Mouse (Mus musculus) MEL (cell line): ENCODE data around the gene Nsg1. TPM values are rescaled to one million over a fixed set of nuclear protein-coding genes. Genes with fewer than 3 reads are reported as not detected.

Source experiments
- DNase-seq: peaks from one replicate; pipeline ENCODE4 v3.0.0; 2011; ENCODE audit warnings: low read depth, low spot score
- H3K27ac ChIP-seq: 2 replicates; pipeline ENCODE4 v1.5.1; 2012; ENCODE audit warnings: low read depth, mild to moderate bottlenecking, control low read depth, low read length, moderate library complexity; ENCODE audit not compliant: control insufficient read depth
- H3K27me3 ChIP-seq, 2 experiments: fragments of 150-350 bp in 1 of 2; sonication (generic) in 1 of 2; 2 replicates each; pipeline ENCODE4 v1.6.1; 2012; ENCODE audit warnings: low read length in 2 of 2, mild to moderate bottlenecking in 2 of 2, improper control_type of control experiment in 1 of 2, moderate library complexity in 1 of 2; ENCODE audit not compliant: insufficient read depth in 2 of 2, control insufficient read depth in 1 of 2
- H3K36me3 ChIP-seq, 2 experiments: 2 replicates each; pipeline ENCODE4 v1.6.1; 2012 to 2014; ENCODE audit warnings: low read length in 2 of 2, improper control_type of control experiment in 1 of 2, inconsistent platforms in 1 of 2, mild to moderate bottlenecking in 1 of 2; ENCODE audit not compliant: insufficient read depth in 2 of 2, control insufficient read depth in 1 of 2
- H3K4me1 ChIP-seq, 2 experiments: fragments of 150-350 bp in 1 of 2; sonication (generic) in 1 of 2; 2 replicates each; pipeline ENCODE4 v1.6.1; 2012; ENCODE audit warnings: low read length in 2 of 2, improper control_type of control experiment in 1 of 2, mild to moderate bottlenecking in 1 of 2; ENCODE audit not compliant: insufficient read depth in 2 of 2, control insufficient read depth in 1 of 2
- H3K4me3 ChIP-seq, 2 experiments: fragments of 150-350 bp in 1 of 2; sonication (generic) in 1 of 2; 2 replicates each; pipeline ENCODE4 v1.5.1; 2012; ENCODE audit warnings: low read depth in 2 of 2, low read length in 2 of 2, mild to moderate bottlenecking in 2 of 2, moderate library complexity in 2 of 2, control low read depth in 1 of 2, improper control_type of control experiment in 1 of 2; ENCODE audit not compliant: control insufficient read depth in 1 of 2, insufficient read depth in 1 of 2
- H3K79me2 ChIP-seq: 2 replicates; pipeline ENCODE4 v1.6.1; 2012; ENCODE audit warnings: mild to moderate bottlenecking, low read length, moderate library complexity; ENCODE audit not compliant: control insufficient read depth, poor library complexity, insufficient read depth
- H3K9ac ChIP-seq: 2 replicates; pipeline ENCODE4 v1.6.1; 2012; ENCODE audit warnings: low read depth, mild to moderate bottlenecking, control low read depth, low read length, moderate library complexity; ENCODE audit not compliant: control insufficient read depth, poor library complexity, severe bottlenecking
- H3K9me3 ChIP-seq: fragments of 150-350 bp; sonication (generic); replicated peaks from 2 replicates; pipeline ENCODE4 v1.6.1; 2012; ENCODE audit warnings: mild to moderate bottlenecking, low read length, improper control_type of control experiment, moderate library complexity; ENCODE audit not compliant: insufficient read depth
- BHLHE40 ChIP-seq: IDR thresholded peaks from 2 replicates; pipeline ENCODE4 v1.6.1; 2012; ENCODE audit warnings: low read depth, mild to moderate bottlenecking, inconsistent platforms, low read length, improper control_type of control experiment, borderline replicate concordance
- CHD2 ChIP-seq: IDR thresholded peaks from 2 replicates; pipeline ENCODE4 v1.6.1; 2011; ENCODE audit warnings: low read length, improper control_type of control experiment
- CTCF ChIP-seq, 3 experiments: IDR thresholded peaks in 2 of 3; conservative IDR thresholded peaks in 1 of 3; 2 replicates each; pipeline ENCODE4 v1.5.1; 2011 to 2012; ENCODE audit warnings: low read length in 3 of 3, low read depth in 2 of 3, mild to moderate bottlenecking in 2 of 3, improper control_type of control experiment in 1 of 3, inconsistent platforms in 1 of 3, mixed read lengths in 1 of 3, moderate library complexity in 1 of 3; ENCODE audit not compliant: control insufficient read depth in 1 of 3, insufficient read depth in 1 of 3, poor library complexity in 1 of 3, severe bottlenecking in 1 of 3
- EP300 ChIP-seq, 2 experiments: IDR thresholded peaks; 2 replicates each; pipeline ENCODE4 v1.6.1; 2011; ENCODE audit warnings: improper control_type of control experiment in 2 of 2, low read length in 2 of 2, low read depth in 1 of 2, mild to moderate bottlenecking in 1 of 2
- GATA1 ChIP-seq: IDR thresholded peaks from 2 replicates; pipeline ENCODE4 v1.6.1; 2011; ENCODE audit warnings: low read depth, low read length, improper control_type of control experiment
- MAX ChIP-seq: IDR thresholded peaks from 2 replicates; pipeline ENCODE4 v1.6.1; 2011; ENCODE audit warnings: low read length, improper control_type of control experiment
- MAZ ChIP-seq: IDR thresholded peaks from 2 replicates; pipeline ENCODE4 v1.6.1; 2012; ENCODE audit warnings: low read depth, mild to moderate bottlenecking, inconsistent platforms, low read length, improper control_type of control experiment
- MXI1 ChIP-seq: IDR thresholded peaks from 2 replicates; pipeline ENCODE4 v1.6.1; 2011; ENCODE audit warnings: mild to moderate bottlenecking, low read depth, low read length, improper control_type of control experiment
- MYC ChIP-seq: IDR thresholded peaks from 2 replicates; pipeline ENCODE4 v1.6.1; 2011; ENCODE audit warnings: low read depth, mild to moderate bottlenecking, low read length, improper control_type of control experiment, moderate library complexity
- NRF1 ChIP-seq: IDR thresholded peaks from 2 replicates; pipeline ENCODE4 v1.6.1; 2014; ENCODE audit warnings: low read depth, mild to moderate bottlenecking, inconsistent platforms, low read length, improper control_type of control experiment, moderate library complexity; ENCODE audit not compliant: poor library complexity, insufficient read depth, severe bottlenecking
- POLR2AphosphoS5 ChIP-seq: IDR thresholded peaks from 2 replicates; pipeline ENCODE4 v1.6.1; 2012; ENCODE audit warnings: low read depth, borderline replicate concordance, mild to moderate bottlenecking, inconsistent platforms, low read length, moderate library complexity, mixed read lengths
- RCOR1 ChIP-seq: IDR thresholded peaks from 2 replicates; pipeline ENCODE4 v1.6.1; 2012; ENCODE audit warnings: low read depth, mild to moderate bottlenecking, inconsistent platforms, low read length, improper control_type of control experiment
- SIN3A ChIP-seq: IDR thresholded peaks from 2 replicates; pipeline ENCODE4 v1.6.1; 2012; ENCODE audit warnings: low read length, improper control_type of control experiment, inconsistent platforms
- TAL1 ChIP-seq: IDR thresholded peaks from 2 replicates; pipeline ENCODE4 v1.6.1; 2012; ENCODE audit warnings: mild to moderate bottlenecking, inconsistent platforms, low read length, moderate library complexity, mixed read lengths
- TBP ChIP-seq: IDR thresholded peaks from 2 replicates; pipeline ENCODE4 v1.8.0; 2011; ENCODE audit warnings: low read depth, low read length, improper control_type of control experiment
- UBTF ChIP-seq: IDR thresholded peaks from 2 replicates; pipeline ENCODE4 v1.6.1; 2012; ENCODE audit warnings: low read depth, mild to moderate bottlenecking, inconsistent platforms, low read length, improper control_type of control experiment, moderate library complexity, borderline replicate concordance; ENCODE audit not compliant: insufficient read depth
- USF1 ChIP-seq: IDR thresholded peaks from 2 replicates; pipeline ENCODE4 v1.6.1; 2014; ENCODE audit warnings: low read depth, mild to moderate bottlenecking, inconsistent platforms, low read length, improper control_type of control experiment, moderate library complexity
- USF2 ChIP-seq, 2 experiments: IDR thresholded peaks; 2 replicates each; pipeline ENCODE4 v1.6.1; 2011 to 2012; ENCODE audit warnings: improper control_type of control experiment in 2 of 2, low read length in 2 of 2, borderline replicate concordance in 1 of 2, inconsistent platforms in 1 of 2, low read depth in 1 of 2, mild to moderate bottlenecking in 1 of 2; ENCODE audit not compliant: insufficient read depth in 1 of 2
- ZKSCAN1 ChIP-seq: IDR thresholded peaks from 2 replicates; pipeline ENCODE4 v1.6.1; 2012; ENCODE audit warnings: low read depth, mild to moderate bottlenecking, inconsistent platforms, low read length, improper control_type of control experiment, moderate library complexity
- polyA plus RNA-seq, 2 experiments: library from polyadenylated mRNA; stranded (reverse) in 1 of 2; unstranded in 1 of 2; fragments of >175 nt in 1 of 2; fragments of >200 nt in 1 of 2; gene quantifications; 2 replicates each; pipeline versions ENCODE4 v1.2.1 to v1.2.4; 2012; ENCODE audit warnings: low replicate concordance in 2 of 2, low read depth in 1 of 2; ENCODE audit not compliant: insufficient read length in 2 of 2, insufficient read depth in 1 of 2, missing spikeins in 1 of 2
- total RNA-seq: library from RNA; depleted of rRNA; stranded (reverse); fragments of 300-350 nt; gene quantifications from 2 replicates; pipeline ENCODE4 v1.2.3, GENCODE M21; 2012

Gene Nsg1
- total and polyA plus RNA-seq, 3 experiments: 0.12 to 0.18 TPM; not detected in 1

GRCm38 (mm10) chr5:38208985-38209384 lies 49.3 kb upstream of the Nsg1 start:
- TF ChIP-seq EP300 (IDR thresholded peaks at IDR 0.05; ENCODE audit: low read depth in 1 of 2, low read length in 2 of 2): peak in 1 of 2 experiments; percentile 41; a peak in 1 of 4 replicates
- TF ChIP-seq CHD2: no peak
- TF ChIP-seq MAX: peak; percentile 22; the same call in 1 of the 2 replicates
- TF ChIP-seq TAL1: peak; percentile 40; the same call in 1 of the 2 replicates
- peak; percentile 72 for DNase-seq
- H3K36me3 ChIP-seq: peaks cover 3 to 5% of the 10 kb centered on the region in 2 experiments; a peak in 3 of 4 replicates
- H3K27ac ChIP-seq: no peak overlapping the region
- no peak overlapping the region for H3K4me3 ChIP-seq
- H3K9ac ChIP-seq: no peak overlapping the region
- peaks cover 5 to 10% of the 10 kb centered on the region in 2 experiments; a peak in 3 of 4 replicates for H3K4me1 ChIP-seq
- H3K79me2 ChIP-seq: no peaks in the 10 kb centered on the region
- H3K9me3 ChIP-seq: no peaks in the 10 kb centered on the region
- no peaks in the 10 kb centered on the region for H3K27me3 ChIP-seq

GRCm38 (mm10) chr5:38205303-38205726 lies 45.6 kb upstream of the Nsg1 start:
- Histone ChIP-seq H3K27ac (no peak overlapping the region), H3K4me1 (peaks cover 5 to 10% of the 10 kb centered on the region in 2 experiments; a peak in 3 of 4 replicates)

GRCm38 (mm10) chr5:38199686-38200085 lies 40.0 kb upstream of the Nsg1 start:
- Histone ChIP-seq H3K79me2 (no peaks in the 10 kb centered on the region), H3K4me3 (no peak overlapping the region), H3K4me1 (no peaks in the 10 kb centered on the region), H3K9ac (no peak overlapping the region), H3K36me3 (no peaks in the 10 kb centered on the region), H3K9me3 (no peaks in the 10 kb centered on the region), H3K27me3 (no peaks in the 10 kb centered on the region), H3K27ac (no peak overlapping the region)
- TF ChIP-seq USF2 (IDR thresholded peaks at IDR 0.05; ENCODE audit: borderline replicate concordance in 1 of 2, insufficient read depth in 1 of 2, low read depth in 1 of 2, low read length in 2 of 2) (no peak), CHD2 (no peak), RCOR1 (no peak), USF1 (no peak), MYC (no peak), ZKSCAN1 (no peak), TBP (no peak), SIN3A (no peak), POLR2AphosphoS5 (no peak), UBTF (no peak), TAL1 (no peak), GATA1 (no peak), MXI1 (no peak), CTCF (IDR thresholded peaks at IDR 0.05 in 2 of 3, conservative IDR thresholded peaks at IDR 0.05 in 1 of 3; ENCODE audit: control insufficient read depth in 1 of 3, insufficient read depth in 1 of 3, low read depth in 2 of 3, low read length in 3 of 3, poor library complexity in 1 of 3, severe bottlenecking in 1 of 3) (no peak), NRF1 (no peak), BHLHE40 (no peak), MAX (no peak)
- DNase-seq: no peak

More at GRCm38 (mm10) chr5:38205303-38205726, 45.6 kb upstream of the Nsg1 start:
- Histone ChIP-seq H3K36me3 (peaks cover 0 to 5% of the 10 kb centered on the region in 2 experiments; a peak in 3 of 4 replicates), H3K79me2 (no peaks in the 10 kb centered on the region), H3K27me3 (no peaks in the 10 kb centered on the region), H3K9me3 (no peaks in the 10 kb centered on the region), H3K9ac (no peak overlapping the region), H3K4me3 (no peak overlapping the region)
- no peak for DNase-seq
- no peak for TF ChIP-seq NRF1
- TF ChIP-seq MAZ: no peak
- TF ChIP-seq MYC: no peak
- no peak for TF ChIP-seq RCOR1
